Mouse (Mus musculus): ENCODE results near the gene Ubald1.

GRCm38 (mm10) chr16:4922481-4922880, 42.4 kb upstream of the Ubald1 start:
- TF ChIP-seq POLR2A (IDR thresholded peaks at IDR 0.05; ENCODE audit: low read depth, low read length) (no peak), CTCF (IDR thresholded peaks at IDR 0.05; ENCODE audit: extremely low read depth, insufficient read depth, insufficient read length, insufficient replicate concordance) (no peak)

All from spleen, adult 2 months (tissue).